Mouse (Mus musculus): ENCODE data around the gene Kdm8. TPM values are rescaled to one million over a fixed set of nuclear protein-coding genes. Genes with fewer than 3 reads are reported as not detected.
A peak's percentile ranks its signal among the peaks of the same experiment; 100 is the strongest.

The Kdm8 gene
- polyA plus RNA-seq (2011; ENCODE audit: insufficient read depth, insufficient read length, low replicate concordance, missing spikeins): 1.5 and 2.5 TPM in 2 replicates

DNA sequence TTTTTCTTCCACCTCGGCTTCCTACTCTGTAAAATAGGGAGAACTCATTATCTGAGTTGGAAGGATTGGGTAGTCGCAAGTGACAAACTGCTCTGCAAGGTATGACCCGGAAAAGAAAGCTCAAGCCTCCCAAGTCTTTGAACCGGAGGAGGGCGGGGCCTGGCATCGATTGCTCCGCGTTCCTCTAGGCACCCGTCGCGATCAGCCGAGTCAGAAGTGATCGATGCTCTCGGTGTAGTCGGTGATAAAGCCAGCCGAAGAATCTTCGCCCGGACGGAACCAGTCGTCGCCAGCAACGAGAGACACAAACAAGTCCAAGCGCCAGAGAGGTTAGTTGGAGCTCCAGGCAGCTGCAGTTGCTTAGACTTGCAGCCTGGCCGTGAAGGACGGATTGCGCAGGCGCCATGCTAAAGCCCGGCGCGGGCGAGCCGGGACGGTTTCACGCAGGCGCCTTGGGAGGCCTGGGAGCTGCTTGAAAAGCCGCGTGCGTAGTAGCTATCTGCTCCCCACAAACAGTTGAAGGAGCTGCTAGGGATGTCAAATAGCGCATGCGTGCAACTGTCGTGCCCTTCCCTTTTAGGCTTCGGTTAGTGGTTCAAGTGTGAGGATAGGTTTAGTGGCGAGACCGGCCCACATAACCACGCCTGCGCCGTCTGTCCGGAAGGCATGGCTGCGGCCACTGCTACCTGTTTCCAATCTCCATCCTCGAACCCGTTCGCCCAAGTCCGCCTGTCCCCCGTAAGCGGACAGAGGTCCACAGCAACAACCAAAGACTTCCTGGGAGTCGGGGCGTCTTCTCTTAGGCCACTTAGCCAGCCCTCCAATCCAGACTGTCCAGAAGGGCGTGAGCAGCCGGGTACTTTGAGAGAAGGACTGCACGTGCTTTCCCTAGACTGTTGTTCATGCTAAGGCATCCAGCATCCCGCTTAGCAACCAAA is at the start of gene Kdm8:
TSS of gene Kdm8 (plus strand) at position 213 of the 938 bp plus-strand sequence.
- peak within 1 kb of the TSS; percentile 74 for H3K4me3 ChIP-seq (replicated peaks; ENCODE audit: control insufficient read depth, low read depth, low read length)
- TF ChIP-seq POLR2A (IDR thresholded peaks at IDR 0.05; ENCODE audit: borderline replicate concordance, control insufficient read depth, low read depth, low read length): peak; percentile 76
- no peak for TF ChIP-seq CTCF (IDR thresholded peaks at IDR 0.05; ENCODE audit: control insufficient read depth, insufficient read depth, low read length)
- WGBS: 2% methylated on average over 61 of the region's 61 CpGs
- peak within 1 kb of the TSS; percentile 86 for H3K27ac ChIP-seq (ENCODE audit: control insufficient read depth, insufficient read depth, low read depth, low read length, poor library complexity)
- peaks cover 2% of the 10 kb centered on the region for H3K4me1 ChIP-seq (ENCODE audit: control insufficient read depth, insufficient read depth, low read length)

DNA sequence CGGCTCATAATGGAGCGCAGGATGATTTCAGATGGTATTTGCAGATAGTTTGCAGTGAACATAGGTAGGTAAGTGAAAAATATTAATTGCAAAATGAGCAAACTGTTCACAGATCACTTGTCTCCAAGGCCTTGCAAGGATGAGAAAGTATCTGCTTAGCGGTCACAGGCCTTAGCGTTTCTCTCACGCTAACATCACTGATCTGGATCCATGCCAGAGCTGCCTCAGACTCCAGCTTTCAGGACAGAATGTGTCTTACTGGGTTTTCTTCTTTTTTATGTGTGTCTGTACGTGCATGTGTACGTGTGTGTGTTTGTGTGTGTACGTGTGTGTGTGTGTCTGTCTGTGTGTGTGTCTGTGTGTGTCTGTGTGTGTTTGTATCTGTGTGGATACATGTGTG is 46.4 kb upstream of the Kdm8 start:
- Histone ChIP-seq H3K4me3 (replicated peaks; ENCODE audit: control insufficient read depth, low read depth, low read length) (no peak overlapping the region), H3K4me1 (ENCODE audit: control insufficient read depth, insufficient read depth, low read length) (no peaks in the 10 kb centered on the region), H3K27ac (ENCODE audit: control insufficient read depth, insufficient read depth, low read depth, low read length, poor library complexity) (no peak overlapping the region)
- no peak for TF ChIP-seq POLR2A (IDR thresholded peaks at IDR 0.05; ENCODE audit: borderline replicate concordance, control insufficient read depth, low read depth, low read length)
- no peak for TF ChIP-seq CTCF (IDR thresholded peaks at IDR 0.05; ENCODE audit: control insufficient read depth, insufficient read depth, low read length)
- WGBS: 78% methylated on average over 8 of the region's 8 CpGs

DNA sequence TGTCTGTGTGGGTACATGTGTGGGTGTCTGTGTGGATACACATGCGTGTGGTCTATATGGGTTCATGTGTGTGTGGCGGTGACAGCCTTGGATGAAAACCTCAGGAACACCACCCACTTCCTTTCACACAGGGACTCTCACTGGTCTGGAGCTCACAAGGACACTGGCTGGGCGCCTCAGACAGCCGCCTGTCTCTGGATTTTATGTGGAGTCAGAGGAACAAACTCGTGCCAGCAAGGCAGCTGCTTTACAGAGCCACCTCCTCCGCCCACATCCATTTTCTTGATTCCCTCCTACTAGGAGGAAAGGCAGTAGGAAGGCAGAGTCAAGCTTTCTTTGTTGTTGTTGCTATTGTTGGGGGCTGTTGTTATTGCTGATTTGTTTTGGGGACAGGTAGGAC is 45.8 kb upstream of the Kdm8 start:
- WGBS: 60% methylated on average over 6 of the region's 6 CpGs
- Histone ChIP-seq H3K4me1 (ENCODE audit: control insufficient read depth, insufficient read depth, low read length) (no peaks in the 10 kb centered on the region), H3K27ac (ENCODE audit: control insufficient read depth, insufficient read depth, low read depth, low read length, poor library complexity) (no peak overlapping the region), H3K4me3 (replicated peaks; ENCODE audit: control insufficient read depth, low read depth, low read length) (no peak overlapping the region)
- TF ChIP-seq POLR2A (IDR thresholded peaks at IDR 0.05; ENCODE audit: borderline replicate concordance, control insufficient read depth, low read depth, low read length): no peak
- TF ChIP-seq CTCF (IDR thresholded peaks at IDR 0.05; ENCODE audit: control insufficient read depth, insufficient read depth, low read length): no peak

DNA sequence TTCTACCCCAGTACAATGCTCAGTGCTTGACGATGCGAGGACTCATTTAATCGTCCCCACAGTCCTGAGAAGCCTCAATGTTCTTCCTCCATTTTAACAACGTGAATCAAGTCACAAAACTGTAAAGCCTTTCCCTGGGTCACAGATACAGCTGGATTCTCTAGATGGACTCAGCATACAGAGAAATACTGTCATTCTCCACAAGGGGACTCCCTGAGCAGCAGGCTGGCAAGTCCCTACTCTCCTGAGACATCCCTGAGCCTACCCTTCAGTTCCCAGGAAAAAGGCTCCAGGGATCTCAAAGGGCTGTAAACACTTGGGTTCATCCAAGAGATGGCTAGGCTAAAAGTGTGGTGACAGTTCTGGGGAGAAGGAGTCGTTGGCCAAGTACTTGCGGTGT is 37.3 kb upstream of the Kdm8 start:
- 83% methylated on average over 6 of the region's 6 CpGs for WGBS
- no peak overlapping the region for H3K27ac ChIP-seq (ENCODE audit: control insufficient read depth, insufficient read depth, low read depth, low read length, poor library complexity)
- no peak overlapping the region for H3K4me3 ChIP-seq (replicated peaks; ENCODE audit: control insufficient read depth, low read depth, low read length)
- no peaks in the 10 kb centered on the region for H3K4me1 ChIP-seq (ENCODE audit: control insufficient read depth, insufficient read depth, low read length)
- TF ChIP-seq POLR2A (IDR thresholded peaks at IDR 0.05; ENCODE audit: borderline replicate concordance, control insufficient read depth, low read depth, low read length) (no peak), CTCF (IDR thresholded peaks at IDR 0.05; ENCODE audit: control insufficient read depth, insufficient read depth, low read length) (no peak)

DNA sequence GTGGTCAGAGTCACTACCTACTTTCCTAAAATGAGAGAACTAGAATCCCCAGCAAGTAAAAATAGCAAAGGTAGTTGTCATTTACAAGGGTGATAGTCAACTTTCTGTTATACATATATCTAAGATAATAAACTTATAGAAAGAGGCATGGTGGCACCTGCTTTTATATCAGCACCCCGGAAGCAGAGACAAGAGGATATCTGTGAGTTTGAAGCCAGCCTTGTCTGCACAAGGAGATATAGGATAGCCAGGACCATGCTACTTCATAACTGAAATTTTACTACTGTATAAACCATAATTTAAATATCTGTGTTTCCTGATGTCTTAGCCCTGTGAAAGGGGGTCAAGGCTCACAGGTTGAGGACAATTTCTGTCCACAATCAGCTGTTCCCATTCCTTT is 29.4 kb upstream of the Kdm8 start:
- TF ChIP-seq CTCF (IDR thresholded peaks at IDR 0.05; ENCODE audit: control insufficient read depth, insufficient read depth, low read length) (no peak), POLR2A (IDR thresholded peaks at IDR 0.05; ENCODE audit: borderline replicate concordance, control insufficient read depth, low read depth, low read length) (no peak)

DNA sequence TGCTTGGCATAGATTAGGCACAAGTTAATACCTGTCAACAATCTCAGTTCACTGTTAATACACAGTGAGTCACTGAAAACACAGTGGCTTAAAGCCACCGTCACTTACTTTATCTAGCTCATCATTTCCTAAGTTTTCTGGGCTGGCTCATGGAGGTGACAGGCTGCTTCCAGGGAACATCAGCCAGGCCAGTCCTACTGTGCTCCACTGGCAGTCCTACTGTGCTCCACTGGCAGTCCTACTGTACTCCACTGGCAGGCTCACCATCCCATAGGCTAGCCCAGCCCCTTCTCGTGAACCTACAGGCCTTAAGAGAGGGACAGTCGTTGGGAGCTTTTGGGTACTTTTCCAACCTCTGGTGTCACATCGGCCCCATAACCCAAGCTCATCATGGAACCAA is 28.7 kb upstream of the Kdm8 start:
- Histone ChIP-seq H3K4me3 (replicated peaks; ENCODE audit: control insufficient read depth, low read depth, low read length) (no peak overlapping the region), H3K4me1 (ENCODE audit: control insufficient read depth, insufficient read depth, low read length) (no peaks in the 10 kb centered on the region), H3K27ac (ENCODE audit: control insufficient read depth, insufficient read depth, low read depth, low read length, poor library complexity) (no peak overlapping the region)
- TF ChIP-seq POLR2A (IDR thresholded peaks at IDR 0.05; ENCODE audit: borderline replicate concordance, control insufficient read depth, low read depth, low read length) (no peak), CTCF (IDR thresholded peaks at IDR 0.05; ENCODE audit: control insufficient read depth, insufficient read depth, low read length) (no peak)
- WGBS: 80% methylated on average over 4 of the region's 4 CpGs

More for the DNA sequence above, 29.4 kb upstream of the Kdm8 start:
- H3K4me3 ChIP-seq (replicated peaks; ENCODE audit: control insufficient read depth, low read depth, low read length): no peak overlapping the region
- no peak overlapping the region for H3K27ac ChIP-seq (ENCODE audit: control insufficient read depth, insufficient read depth, low read depth, low read length, poor library complexity)
- H3K4me1 ChIP-seq (ENCODE audit: control insufficient read depth, insufficient read depth, low read length): no peaks in the 10 kb centered on the region
- 75% methylated on average over 1 of the region's 1 CpGs for WGBS

DNA sequence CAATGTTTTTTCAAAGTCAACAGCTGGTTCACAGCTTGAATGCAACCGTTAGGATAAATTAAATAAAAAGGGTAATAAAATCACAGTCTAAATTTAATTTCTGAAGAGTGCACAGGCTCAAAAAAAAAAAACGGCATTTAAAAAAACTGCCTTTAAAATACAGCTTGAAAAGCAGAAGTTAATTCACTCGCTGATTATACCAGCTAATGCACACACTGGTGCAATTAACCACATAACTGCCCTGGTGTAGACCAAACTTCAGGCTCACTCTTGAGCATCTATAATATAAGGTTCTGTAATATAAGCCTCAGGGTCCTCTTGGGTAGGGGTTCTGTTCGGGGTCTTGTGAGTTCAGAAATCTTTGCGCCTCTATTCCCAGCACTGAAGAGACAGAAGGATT is 27.7 kb upstream of the Kdm8 start:
- 29% methylated on average over 5 of the region's 5 CpGs for WGBS
- H3K4me3 ChIP-seq (replicated peaks; ENCODE audit: control insufficient read depth, low read depth, low read length): no peak overlapping the region
- H3K27ac ChIP-seq (ENCODE audit: control insufficient read depth, insufficient read depth, low read depth, low read length, poor library complexity): no peak overlapping the region
- H3K4me1 ChIP-seq (ENCODE audit: control insufficient read depth, insufficient read depth, low read length): no peaks in the 10 kb centered on the region
- TF ChIP-seq POLR2A (IDR thresholded peaks at IDR 0.05; ENCODE audit: borderline replicate concordance, control insufficient read depth, low read depth, low read length) (no peak), CTCF (IDR thresholded peaks at IDR 0.05; ENCODE audit: control insufficient read depth, insufficient read depth, low read length) (no peak)

DNA sequence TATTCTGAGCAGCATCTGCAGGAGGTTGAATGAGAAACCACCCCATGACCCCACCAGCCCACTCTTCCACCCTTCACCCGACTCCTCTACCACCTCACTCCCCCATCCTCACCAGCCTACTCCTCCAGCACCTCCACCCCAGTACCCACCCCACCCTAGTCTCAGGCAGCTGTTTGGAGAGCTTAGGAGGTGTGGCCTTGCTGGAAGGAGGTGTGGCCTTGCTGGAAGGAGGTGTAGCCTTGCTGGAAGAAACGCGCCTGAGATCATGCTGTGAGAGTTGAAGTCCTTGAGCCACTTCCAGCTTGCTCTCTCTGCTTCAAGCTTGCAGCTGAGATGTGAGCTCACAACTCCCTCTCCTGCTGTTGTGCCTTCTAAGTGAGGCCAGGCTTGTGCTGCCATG is 26.1 kb upstream of the Kdm8 start:
- Histone ChIP-seq H3K27ac (ENCODE audit: control insufficient read depth, insufficient read depth, low read depth, low read length, poor library complexity) (no peak overlapping the region), H3K4me1 (ENCODE audit: control insufficient read depth, insufficient read depth, low read length) (no peaks in the 10 kb centered on the region), H3K4me3 (replicated peaks; ENCODE audit: control insufficient read depth, low read depth, low read length) (no peak overlapping the region)
- 41% methylated on average over 3 of the region's 3 CpGs for WGBS
- TF ChIP-seq POLR2A (IDR thresholded peaks at IDR 0.05; ENCODE audit: borderline replicate concordance, control insufficient read depth, low read depth, low read length) (no peak), CTCF (IDR thresholded peaks at IDR 0.05; ENCODE audit: control insufficient read depth, insufficient read depth, low read length) (no peak)

Data from bone marrow, adult 2 months (tissue).